Mouse (Mus musculus) heart, embryonic 12.5 days (tissue): ENCODE results near the gene Neurod1. TPM values are rescaled to one million over a fixed set of nuclear protein-coding genes. Genes with fewer than 3 reads are reported as not detected.

Experiments used
- polyA plus RNA-seq: library from polyadenylated mRNA; unstranded; fragments of >200 nt; fragmentation: Nextera tagmentation; extraction: Ambion mirVana; gene quantifications from 2 replicates; pipeline ENCODE4 v1.2.1, GENCODE M21; 2016

The Neurod1 gene
- polyA plus RNA-seq, 1 experiment from 2014 or later: not detected

Other genes with a start within 250 kb of the Neurod1 start
- 8.8 and 9.2 TPM in 2 replicates for gene Itga4, start 201.3 kb downstream of the Neurod1 start, polyA plus RNA-seq
- gene Cerkl, start within 50 bp of the Neurod1 start, polyA plus RNA-seq: 0.89 TPM in 1 of 2 replicates, not detected in the other
- 10.9 and 12.0 TPM in 2 replicates for gene Itprid2, start 178.6 kb upstream of the Neurod1 start, polyA plus RNA-seq